Mouse (Mus musculus) right cerebral cortex, postnatal 4 days (tissue): ENCODE measurements around the gene Slc45a1.
A peak's percentile ranks its signal among the peaks of the same experiment; 100 is the strongest.

Experiments
- DNase-seq: peaks from one replicate; pipeline ENCODE4 v3.0.0-alpha.2; 2022

The Slc45a1 gene

DNA sequence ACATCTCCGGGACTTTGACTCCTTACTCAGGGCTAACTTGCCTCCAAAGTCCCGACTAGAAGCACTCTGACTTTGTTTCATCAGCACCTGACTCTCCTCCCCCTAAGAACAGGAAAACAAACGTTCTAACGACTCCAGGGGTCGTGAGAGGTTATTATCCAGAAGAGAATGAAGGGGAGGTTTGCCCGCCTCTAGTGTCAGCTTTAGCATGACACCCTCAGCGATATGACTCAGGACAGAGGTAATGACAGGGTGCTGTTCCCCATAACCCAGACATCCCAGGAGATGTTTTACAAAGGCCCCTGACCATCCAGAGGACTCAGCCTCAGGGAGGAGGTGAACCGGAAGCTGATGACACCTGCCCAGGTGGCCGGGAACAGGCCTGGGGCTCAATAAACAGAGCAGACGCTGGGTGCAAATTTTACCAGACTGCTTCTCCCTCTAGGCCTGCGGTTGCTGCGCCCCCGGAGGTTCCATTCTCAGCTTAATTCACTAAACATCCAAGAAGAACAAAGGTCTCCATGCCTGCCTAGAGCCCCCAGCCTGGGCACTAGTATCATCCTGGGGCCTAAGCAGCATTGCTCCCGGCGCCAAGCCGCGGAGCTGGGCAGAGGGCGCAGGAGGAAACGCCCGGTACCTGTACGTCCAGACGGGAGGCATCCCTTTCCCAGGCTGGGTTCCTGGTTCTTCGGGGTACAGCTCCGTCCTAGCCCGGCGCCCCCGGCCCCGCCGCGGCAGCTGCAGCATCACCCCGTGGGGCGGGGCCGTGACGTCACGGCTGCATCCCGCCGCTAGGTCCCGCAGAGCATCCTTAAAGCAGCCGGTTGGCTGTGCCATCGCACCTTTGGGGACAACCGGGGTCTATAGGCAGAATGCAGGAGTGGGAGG, at the start of gene Slc45a1:
TSS of gene Slc45a1 (minus strand) at position 785 of the 888 bp plus-strand sequence.
- DNase-seq: peak; percentile 71

DNA sequence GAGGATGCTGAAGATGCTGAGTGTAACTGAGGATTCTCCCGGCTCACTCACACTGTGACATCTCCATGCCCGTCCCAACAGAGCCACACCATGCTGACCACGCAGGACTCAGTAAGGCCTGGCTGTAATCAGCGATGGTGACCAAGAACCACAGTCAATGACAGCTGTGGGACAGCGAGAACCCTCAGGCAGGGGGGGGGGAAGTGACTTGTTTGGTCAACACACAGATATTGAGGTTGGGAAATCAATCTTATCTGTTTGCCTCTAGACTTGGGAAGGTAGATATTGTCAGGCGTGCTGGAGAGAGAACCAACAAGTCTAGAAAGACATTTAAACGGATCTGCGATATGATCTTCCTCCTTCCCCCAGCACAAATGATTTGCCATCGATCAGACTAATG, 48.9 kb upstream of the Slc45a1 start:
- no peak for DNase-seq

DNA sequence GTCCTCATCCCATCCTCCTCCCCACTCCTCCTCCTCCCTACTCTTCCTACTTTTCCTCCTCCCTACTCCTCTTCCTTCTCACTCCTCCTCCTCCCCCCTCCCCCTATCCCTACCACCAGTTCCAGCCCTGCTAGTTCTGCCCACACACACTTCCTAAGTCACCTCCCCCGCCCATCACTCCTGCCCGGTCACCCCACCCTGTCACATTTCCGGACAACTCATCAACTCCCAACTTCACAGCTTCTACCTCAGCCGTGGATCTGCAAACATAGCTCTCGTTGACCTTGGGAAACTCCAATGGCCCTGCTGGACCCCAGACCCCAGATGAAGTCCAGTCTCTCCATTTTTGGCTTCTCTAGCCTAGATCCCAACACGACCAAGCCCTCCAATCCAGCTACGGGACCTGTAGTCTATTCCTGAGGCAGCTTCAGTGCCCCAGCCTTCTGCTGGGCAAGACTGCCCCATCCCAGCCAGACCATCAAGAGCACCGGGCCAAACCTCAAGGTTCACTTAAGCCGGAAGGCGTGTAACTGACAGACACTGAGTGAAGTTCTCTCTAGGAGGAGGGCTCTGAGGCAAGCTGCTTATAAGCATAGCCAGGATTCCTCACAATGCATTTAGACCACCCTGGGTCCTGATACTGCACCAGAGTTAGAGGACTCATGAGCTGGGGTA, 42.6 kb upstream of the Slc45a1 start:
- DNase-seq: no peak

DNA sequence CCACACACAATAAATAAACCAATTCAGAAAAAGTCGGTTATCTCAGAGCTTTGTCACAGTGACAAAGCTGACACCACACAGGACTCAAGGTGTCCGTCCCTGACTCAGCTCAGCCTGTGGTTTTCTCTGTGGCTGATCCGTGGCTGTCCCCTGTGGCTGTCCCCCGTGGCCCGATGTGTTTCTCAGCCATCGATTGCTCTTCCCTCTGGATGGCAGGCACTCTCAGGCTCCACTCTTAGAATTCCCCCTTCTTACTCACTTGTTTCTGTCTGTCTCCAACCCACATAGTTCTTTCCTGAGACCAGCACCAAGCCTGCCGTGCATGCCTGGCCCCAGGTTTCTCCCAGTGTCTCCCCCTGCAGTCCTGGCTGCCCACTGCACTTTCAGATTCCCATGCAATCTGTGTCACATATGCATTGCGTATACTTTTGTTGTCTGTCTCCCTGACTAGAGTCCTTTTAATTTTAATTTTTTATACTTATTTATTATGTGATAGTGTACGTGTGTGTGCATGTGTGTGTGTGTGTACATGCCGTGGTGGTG, 41.0 kb upstream of the Slc45a1 start:
- no peak for DNase-seq

DNA sequence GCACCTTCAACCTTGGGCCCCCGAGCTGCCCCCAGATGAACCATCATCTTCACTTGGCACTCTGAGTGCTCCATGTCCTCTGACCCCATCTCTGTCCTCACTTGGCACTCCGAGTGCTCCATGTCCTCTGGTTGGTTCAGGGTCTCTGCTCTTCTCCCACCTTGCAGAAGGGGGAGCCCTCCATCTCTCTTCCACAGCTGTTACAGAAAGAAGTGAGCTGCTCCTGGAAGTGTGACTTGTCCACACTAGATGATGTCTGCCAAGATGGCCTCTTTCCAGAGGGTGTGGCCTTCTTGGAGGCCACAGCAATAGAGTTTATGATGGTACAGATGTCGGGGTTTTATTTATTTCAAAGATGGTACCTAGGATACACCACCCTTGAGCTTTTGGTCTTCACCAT, 38.8 kb upstream of the Slc45a1 start:
- DNase-seq: no peak

DNA sequence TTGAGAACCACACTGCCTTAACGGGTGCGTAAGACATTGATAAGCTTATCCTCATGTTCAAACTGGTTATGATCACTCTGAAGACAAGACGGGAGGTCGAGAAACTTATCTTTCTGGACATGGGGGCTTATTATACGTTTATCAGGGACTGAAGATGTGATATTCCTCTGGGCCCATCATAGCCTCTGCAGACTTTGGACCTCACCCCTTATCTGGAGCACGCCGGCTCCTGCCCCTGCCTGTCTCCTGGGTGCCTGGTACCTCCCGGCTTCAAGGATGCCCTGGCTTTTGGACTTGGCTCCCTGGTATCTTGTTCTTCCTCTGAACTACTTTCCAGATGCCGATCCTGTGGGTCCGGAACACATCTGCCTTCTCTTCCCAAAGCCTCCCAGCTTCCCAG, 37.6 kb upstream of the Slc45a1 start:
- DNase-seq: no peak

DNA sequence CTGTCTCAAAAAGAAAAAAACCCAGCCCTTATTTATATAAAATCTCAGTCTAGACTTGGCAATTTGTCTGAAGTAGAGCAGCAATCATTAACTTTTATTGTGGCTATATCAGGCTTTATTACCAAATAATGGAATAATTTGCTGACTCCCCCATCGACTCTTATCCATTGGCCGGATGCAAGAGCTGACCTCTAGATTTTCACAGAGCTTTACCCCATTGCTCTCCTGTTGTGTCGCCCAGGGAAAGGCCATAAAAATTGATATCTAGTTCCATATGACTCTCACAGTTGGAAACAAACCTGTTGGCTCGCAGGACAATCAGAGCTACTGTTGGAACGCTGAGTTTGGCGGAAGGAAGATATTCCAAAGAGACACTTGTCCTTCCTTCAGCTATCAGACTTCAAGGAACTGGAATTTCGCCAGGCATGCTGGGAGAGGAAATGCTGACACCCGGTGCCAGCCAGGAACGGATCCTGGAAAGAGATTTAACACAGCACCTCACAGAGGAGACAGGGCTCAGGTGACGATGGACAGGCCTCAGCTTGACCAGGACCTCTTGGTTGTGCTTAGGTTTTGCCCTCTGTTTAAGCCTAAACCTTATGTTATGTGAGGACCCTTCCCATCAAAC, 35.3 kb upstream of the Slc45a1 start:
- no peak for DNase-seq

DNA sequence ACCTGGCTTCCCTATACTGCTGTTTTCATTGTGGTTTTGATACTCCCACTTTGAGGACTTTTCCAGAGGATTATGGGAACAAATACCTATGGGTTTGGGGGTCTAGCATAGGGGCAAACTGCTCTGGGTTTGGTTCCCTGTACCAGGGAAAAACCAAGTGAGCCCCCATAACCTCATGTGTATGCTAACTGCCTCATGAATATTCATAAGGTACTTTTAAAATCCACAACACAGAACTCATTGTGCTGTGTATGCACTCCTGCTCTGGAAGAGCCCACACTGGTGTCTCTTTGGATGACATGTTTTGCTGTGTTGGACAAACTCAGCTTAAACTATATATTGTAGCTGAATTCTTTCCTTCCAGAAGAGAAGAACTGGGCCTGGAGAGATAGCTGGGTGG, 34.6 kb upstream of the Slc45a1 start:
- DNase-seq: no peak

DNA sequence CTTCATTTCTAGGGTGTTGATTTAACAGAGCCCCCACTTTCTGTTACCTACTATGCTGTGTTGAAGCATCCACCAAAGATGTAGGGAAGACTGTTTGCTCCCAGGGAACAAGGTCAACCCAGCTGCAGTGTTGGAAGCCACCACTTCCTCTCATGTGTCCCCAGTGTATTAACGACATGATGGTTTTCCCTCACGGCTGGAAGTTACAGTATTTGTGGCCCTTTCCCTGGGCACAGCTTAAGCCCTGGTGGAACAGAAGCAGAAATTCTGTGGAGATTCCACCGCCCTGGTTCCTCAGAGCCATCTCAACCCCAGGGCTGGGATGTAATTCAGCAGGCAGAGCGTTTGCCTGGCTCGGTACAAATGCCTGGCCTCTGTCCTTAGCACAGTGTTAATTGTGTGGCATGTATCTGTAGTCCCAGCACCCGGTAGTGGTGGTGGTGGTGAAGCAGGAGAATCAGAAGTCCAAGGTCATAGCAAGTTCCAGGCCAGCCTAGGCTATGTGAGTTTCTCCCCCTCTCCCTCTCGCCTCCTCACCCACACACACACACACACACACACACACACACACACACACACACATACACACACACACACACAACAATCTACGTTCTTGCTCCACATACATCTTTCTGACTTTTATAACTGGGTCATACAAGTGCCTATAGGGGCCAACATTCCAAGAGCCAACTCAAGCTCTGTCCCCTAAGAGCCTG, 34.0 kb upstream of the Slc45a1 start:
- no peak for DNase-seq

DNA sequence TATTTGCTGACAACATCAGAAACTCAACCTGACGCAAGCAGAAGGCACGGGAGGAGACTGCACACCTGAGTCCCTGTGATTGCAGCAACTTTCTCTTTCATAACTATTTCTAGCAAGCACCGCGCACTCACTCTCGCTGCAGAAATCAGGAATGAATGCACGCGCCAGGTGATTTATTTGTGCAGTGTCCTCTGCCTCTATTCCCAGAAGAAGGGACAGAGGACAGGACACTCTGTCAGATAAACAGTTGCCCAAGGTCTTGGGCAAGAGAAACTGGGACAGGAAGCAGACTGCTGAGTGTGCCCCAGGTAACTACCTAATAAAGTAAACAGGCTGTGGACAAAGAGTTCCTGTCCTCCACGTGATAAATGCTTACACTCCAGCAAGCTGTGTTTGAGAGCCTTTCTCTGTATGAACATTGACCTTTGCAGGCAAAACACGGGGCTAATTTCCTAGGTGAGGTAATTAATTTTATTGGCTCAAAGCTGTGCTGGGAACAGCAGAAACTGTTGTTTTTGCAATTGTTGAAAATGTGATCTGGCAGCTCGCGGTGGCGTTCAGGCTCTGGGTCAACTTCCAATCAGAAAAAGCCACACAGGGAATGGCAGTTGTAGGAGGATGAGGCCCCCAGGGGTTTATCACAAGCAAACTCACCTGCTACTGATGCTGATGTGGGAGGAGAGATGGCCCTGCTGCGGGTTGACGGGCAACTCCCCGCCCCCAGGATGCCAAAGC, 33.2 kb upstream of the Slc45a1 start:
- DNase-seq: no peak

DNA sequence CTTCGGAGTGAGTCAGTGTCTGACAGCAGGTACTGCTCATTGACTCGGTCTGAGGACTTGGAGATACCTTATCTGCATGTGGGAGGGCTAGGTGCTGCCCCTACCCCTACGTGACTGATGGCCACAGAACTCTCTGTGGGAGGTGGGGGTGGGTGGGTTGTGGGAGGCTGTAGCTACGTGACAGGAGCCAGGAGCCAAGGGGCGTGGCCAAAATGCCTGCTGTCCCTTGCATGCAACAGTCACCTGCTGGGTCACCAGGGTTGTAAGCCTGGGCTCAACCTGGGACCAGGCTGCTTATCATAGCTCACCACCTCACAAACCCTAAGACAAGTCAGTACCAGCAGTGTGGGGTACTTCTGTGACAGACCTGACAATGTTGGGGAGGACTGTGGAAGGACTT, 28.4 kb upstream of the Slc45a1 start:
- no peak for DNase-seq

DNA sequence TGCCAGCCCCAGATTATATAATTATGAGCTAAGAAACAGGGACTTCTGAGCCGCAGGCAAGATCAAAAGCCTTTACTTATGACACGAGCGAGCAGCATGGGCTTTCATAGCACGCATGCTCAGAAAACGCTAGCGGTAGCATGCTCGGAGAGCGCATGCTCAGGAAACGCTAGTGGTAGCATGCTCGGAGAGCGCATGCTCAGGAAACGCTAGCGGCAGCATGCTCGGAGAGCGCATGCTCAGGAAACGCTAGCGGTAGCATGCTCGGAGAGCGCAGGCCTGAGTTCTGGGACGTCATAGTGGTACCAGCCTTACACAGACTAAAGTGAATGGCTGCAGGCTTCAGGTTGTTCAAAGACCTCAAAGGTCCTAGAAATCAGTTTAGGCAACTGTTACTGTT, 26.8 kb upstream of the Slc45a1 start:
- DNase-seq: no peak

DNA sequence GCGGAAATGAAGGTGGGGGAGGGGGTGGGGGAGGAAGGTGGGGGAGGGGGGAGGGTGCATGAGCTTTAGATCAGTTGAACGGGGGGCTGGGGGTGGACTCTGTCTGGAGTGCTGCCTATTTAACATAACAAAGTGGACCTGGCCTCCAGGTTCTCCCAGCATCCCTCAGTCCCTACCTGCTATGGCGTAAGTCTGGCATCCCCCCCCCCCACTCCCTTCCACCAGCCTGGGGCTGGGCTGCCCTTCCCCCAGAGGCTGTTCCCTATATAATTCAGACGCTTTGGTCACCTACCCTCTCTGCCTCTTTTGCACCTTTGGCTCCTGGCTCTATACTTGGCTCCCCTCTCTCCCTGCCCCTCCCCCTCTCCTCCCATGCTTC, 25.9 kb upstream of the Slc45a1 start:
- DNase-seq: no peak

DNA sequence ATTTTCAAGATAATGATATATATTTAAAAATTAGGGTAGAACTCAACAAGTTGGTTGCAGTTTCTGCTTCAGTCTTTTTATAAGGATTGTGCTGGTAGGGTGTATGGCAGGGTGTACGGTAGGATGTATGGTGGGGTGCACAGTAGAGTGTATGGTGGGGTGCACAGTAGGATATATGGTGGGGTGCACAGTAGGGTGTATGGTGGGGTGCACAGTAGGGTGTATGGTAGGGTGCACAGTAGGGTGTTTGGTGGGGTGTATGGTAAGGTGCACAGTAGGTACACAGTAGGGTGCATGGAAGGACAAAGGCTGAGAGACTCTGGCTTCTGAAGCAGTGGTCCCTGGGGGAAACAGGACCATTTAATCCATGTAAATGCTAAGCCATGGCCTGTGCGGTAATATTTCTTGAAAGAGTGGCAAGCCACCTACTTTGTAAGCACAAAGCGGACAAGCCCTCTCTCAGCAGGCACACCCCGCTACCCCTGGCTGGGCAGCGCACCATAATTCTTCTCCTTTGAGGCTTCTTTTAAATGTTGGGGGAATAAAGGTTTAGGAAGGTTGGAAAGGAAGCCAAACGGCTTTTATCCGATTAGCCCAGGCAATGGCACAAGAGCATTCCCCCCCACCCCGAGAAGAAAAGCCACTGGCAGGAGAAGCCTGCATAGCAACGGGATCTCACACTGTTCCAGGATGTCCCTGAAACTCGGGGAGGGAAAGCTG, 25.3 kb upstream of the Slc45a1 start:
- no peak for DNase-seq

DNA sequence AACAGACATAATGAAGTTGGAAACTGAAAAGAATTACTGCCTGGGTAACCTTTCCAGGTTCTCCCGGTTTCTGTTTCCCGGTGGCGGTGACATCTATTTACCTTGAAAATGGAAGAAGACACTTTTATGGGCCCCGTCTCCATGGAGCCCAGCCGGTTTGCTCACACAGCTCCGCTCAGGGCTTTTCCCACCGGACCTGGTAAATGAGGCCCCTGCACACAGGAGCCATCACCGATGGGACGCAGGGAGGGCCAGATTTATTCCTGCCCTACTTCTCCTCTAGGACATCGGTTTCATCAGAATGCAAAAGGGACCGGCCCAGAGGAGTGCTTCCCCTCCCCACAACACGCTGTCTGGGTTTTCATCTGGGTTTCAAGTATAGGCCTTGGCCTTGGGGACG, 24.1 kb upstream of the Slc45a1 start:
- DNase-seq: no peak

DNA sequence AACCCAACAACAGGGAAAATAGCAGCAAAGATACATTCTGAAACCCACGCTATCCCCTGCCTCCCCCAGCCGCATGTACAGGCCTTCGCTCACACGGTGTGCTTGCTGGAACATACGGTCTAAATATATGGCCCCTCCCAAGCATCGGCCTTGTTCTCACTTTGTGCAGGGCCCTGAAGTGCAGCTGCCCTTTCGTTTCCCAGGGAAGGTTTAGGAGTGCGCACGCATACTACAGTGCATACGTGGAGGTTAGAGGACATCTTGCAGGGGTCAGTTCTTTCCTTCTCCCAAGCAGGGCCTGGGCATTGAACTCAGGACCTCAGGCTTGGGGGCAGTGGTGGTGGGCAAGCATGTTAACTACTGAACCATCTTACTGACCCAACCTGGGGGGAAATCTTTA, 23.3 kb upstream of the Slc45a1 start:
- DNase-seq: no peak

DNA sequence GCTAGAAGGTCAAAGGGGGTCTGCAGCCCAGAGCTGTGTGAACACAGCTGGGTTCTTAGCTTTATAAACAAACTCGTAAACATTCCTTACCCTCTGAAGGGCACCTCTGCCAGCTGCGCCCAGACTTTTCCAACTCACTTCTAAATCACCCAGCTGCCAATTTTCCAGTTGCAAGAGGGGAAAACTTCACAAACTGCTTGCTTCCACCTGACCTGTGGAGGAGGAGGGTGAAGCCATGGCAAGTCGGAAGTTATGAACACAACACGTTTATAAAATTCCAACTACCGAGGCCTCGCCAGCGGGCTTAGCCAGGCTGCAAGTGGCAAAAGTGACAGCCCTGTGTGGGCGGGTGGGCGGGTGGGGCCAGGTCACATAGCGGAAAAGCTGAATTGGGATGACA, 13.8 kb upstream of the Slc45a1 start:
- DNase-seq: no peak

DNA sequence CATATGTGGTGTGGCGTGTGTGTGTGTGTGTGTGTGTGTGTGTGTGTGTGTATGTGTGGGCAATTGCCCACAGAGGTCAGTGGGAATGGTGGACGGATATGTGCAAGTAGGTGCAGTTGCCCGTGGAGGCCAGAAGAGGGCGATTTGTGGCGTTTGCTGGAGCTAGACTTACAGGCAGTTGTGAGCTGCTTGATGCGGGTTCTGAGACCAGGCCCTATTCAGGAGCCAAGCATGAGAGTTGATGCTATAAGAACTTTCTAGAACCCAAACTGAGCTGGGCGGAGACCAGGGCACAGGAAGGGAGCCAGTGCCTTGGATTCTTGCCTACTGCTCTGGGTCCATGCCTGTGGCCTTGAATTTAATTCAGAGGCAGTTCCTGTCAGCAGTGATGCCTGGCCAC, 12.8 kb upstream of the Slc45a1 start:
- no peak for DNase-seq

DNA sequence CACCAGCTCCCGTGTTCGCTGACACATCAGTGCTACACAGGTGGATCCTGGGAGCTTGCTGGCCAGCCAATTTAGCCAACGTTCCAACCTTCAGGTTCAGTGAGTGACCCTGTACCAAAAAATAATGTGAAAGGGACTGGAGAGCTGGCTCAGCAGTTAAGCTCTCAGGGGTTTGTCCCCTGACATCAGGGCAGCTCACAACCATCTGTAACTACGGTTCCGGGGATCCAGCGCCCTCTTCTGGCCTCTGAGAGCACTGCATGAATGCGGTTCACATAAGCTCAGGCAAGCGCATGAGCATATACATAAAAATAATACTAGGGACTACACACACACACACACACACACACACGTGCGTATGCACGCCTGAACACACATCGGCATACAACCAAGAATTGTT, 11.2 kb upstream of the Slc45a1 start:
- DNase-seq: peak; percentile 57

DNA sequence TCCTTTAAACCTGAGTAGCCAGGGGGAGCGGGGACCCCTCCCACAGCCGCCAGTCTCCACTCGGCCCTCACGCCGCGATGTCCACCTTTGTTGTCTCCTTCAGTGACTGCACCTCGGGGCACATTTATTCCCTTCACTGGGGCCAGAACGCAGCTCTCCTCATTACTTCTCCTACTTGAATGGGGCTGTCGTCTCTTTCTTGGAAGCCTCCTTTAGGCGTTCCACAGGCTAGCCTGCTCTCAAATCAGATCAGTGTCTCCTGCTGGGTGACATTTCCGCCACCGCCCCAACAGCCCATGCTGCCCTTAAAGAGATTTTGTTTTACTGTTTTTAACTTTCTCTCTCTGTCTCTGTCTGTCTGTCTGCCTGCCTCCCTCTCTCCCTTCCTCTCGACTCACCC, 9.9 kb upstream of the Slc45a1 start:
- DNase-seq: no peak

DNA sequence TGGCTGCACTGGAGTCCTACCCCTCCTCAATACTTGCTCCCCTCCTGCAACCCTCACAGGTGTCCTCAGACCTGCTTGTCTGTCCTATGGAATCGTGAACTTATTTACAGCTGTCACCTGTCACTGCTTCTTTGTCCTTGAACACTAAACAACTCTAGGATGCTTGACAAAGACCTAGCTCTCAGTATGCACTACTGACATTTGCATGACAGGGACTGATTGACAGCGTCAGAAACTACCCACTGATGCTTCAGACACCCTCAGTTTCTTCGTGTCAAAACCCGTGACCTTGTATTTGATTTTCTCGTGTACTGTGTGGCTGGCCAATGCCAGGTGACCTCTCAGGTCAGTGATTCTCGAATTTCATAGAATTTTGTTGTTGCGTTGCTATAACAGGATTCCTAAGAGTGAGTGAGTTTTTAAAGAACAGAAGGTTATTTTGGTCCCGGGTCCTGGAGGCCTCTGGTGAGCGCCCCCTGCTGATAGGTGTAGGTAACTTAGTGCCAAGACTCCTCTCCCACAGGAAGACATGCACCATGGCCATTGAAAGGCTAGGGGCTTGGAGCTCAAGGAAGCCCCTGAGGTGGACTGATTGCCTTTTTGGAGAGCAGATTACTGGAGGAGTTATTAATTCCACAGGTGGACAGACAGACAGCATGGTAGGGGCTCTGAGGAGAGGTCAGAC, 8.1 kb upstream of the Slc45a1 start:
- no peak for DNase-seq
